Mouse (Mus musculus): ENCODE data around the gene 4933428G20Rik. TPM values are rescaled to one million over a fixed set of nuclear protein-coding genes. Genes with fewer than 3 reads are reported as not detected.
A peak's percentile ranks its signal among the peaks of the same experiment; 100 is the strongest.

4933428G20Rik gene
- total RNA-seq, 2 experiments from 2014 or later = not detected

DNA sequence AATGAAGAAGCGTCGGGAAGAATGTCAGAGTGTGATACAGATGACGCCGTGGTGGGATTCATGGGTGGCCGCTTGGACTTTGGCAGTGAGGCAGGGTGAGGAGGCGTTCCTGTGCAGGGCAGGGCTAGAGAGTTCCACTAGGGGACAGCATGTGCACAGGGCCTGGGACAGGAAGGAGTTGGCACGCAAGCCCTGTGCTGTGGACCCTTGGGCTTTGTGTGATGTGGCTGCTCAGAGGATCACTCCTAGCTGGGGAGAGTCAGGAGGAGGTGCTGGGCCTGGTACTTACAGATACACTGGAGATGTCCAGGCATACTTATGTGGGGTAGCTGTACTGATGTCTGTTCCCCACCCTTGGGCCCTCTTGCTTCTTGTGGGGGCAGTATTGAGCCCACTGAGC, 30.3 kb downstream of the 4933428G20Rik start:
- no peak for ATAC-seq (replicated peaks; ENCODE audit: poor library complexity, severe bottlenecking)

DNA sequence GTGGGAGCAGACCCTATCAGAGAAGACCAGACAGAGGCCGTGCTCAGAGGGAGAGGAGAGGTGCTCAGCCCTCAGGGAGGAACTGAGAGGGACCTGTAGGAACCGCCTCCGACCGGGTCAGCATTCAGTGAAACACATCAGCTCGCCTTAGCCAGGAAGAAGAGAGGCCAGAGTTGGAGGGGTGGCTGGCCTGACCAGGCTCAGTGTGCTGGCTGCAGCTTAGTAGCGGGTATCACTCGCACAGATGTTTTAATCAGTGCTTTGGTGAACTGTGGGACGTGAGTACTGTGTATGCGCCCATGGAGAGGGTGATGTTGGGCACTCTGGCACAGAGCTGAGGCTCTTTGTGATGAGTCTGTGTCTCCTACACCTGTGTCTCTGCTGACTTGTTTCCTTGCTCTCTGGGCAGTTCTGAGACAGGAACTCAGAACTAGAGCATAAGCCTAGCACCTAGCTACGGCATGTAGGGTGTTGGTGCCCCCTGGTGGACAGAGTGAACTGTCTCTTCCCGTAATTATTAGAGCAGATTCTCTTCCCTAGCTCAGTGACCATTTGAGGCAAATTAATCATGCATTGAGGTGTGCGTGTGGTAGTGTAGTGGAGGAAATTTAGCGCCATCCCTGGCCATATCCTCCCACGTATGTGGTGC, 31.4 kb downstream of the 4933428G20Rik start:
- peak; percentile 83 for ATAC-seq (replicated peaks; ENCODE audit: poor library complexity, severe bottlenecking)

GRCm38 (mm10) chr11:97466444-97467160, 33.5 kb downstream of the 4933428G20Rik start:
- no peak for ATAC-seq (replicated peaks; ENCODE audit: poor library complexity, severe bottlenecking)

DNA sequence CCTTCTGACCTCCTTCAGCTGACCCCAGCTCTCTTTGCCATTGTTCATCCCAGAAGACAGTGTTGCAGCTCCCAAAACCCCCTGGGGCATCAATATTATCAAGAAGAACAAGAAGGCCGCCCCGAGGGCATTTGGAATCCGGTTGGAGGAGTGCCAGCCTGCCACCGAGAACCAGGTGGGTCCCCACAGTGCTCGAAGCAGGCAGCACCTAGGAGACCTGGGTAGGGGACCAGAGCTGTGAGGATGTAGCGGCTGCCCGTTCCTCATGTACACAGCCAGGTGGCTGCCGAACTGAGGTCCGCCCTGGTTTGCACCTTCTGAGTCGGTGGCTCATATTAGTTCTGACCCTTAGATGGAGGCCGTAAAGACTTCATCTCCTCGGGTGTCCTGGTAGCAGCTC, 34.2 kb downstream of the 4933428G20Rik start:
- ATAC-seq (replicated peaks; ENCODE audit: poor library complexity, severe bottlenecking) = no peak

DNA sequence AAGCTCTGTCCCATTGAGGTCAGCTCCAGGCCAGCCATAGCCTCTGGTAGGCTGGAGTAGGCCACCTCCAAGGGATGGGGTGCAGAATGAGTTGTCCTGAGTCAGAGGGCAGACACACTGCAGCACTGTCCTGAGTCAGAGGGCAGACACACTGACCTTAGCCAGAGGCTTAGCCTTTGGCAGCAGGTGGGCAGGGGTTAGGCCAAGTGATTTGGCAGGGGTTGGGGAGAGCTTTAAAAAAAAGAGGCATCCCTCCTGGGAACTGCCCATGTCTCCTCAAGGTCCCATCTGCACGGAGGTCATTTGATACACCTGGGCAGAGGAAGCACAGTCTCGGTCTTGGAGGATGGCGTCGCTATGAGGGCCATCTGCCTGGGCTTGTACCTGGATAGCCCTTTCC, 36.1 kb downstream of the 4933428G20Rik start:
- ATAC-seq (replicated peaks; ENCODE audit: poor library complexity, severe bottlenecking) = no peak

DNA sequence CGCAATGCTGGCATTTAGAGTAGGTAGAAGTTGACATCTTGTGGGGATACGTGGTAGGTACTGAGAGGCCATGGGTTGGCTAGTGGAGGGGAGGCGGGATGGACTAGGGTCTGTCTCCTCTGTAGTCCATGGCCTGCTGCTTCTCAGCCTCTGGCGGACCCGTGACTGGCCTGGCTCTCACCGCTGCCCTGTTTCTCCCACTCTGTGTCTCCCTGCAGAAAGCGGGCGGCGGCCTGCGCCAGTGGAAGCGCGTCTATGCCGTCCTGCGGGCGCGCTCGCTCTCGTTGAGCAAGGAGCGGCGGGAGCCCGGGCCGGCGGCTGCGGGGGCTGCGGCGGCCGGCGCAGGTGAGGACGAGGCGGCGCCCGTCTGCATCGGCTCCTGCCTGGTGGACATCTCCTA, 37.0 kb downstream of the 4933428G20Rik start:
- ATAC-seq (replicated peaks; ENCODE audit: poor library complexity, severe bottlenecking) = no peak

DNA sequence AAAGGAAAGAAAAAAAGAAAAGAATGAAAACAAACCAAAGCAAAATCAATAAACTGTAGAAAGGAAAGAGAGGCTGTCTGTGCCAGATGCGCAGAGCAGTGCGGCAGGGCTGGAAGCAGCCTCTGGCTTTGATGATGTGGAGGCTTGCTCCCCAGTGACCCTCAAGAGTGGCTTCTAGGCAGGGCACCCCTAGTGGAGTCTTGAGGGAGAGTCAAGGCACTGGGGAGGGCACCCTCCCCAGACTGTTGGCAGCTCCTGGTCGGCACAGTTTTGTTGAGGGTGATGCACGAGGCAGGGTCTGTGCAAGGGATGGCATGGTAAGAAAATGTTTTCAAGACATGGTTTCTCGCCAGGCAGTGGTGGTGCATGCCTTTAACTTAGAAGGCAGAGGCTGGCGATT, 37.6 kb downstream of the 4933428G20Rik start:
- no peak for ATAC-seq (replicated peaks; ENCODE audit: poor library complexity, severe bottlenecking)

DNA sequence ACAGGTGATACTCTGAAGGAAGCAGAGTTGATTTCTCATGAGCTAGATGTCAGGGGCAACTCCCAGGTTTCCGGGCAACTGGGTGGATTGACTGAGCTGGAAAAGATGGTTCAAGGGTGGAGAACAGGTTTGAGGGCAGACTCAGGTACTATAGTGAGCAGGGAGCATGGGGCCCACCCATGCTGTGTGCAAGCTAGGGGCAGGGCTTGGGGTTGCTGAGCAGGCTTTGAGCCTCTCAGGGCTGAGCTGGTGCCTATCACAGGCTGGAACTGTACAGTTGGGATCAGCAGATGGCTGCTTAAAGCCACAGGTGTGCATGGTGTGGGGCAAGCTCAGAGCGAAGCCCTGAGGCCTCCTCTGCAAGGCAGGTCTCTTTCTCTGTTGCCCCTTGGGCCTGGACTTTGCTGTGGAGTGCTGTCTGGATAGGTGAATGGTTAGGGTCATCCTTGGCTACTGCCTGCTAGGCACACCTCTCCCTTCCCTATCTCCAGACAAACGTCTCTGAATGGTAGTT, 38.8 kb downstream of the 4933428G20Rik start:
- no peak for ATAC-seq (replicated peaks; ENCODE audit: poor library complexity, severe bottlenecking)

- no peak for ATAC-seq (replicated peaks; ENCODE audit: poor library complexity, severe bottlenecking)
Measured at GRCm38 (mm10) chr11:97457120-97457519, 43.0 kb downstream of the 4933428G20Rik start.

- ATAC-seq (replicated peaks; ENCODE audit: poor library complexity, severe bottlenecking) = no peak
Measured at GRCm38 (mm10) chr11:97451625-97452024, 48.5 kb downstream of the 4933428G20Rik start.

DNA sequence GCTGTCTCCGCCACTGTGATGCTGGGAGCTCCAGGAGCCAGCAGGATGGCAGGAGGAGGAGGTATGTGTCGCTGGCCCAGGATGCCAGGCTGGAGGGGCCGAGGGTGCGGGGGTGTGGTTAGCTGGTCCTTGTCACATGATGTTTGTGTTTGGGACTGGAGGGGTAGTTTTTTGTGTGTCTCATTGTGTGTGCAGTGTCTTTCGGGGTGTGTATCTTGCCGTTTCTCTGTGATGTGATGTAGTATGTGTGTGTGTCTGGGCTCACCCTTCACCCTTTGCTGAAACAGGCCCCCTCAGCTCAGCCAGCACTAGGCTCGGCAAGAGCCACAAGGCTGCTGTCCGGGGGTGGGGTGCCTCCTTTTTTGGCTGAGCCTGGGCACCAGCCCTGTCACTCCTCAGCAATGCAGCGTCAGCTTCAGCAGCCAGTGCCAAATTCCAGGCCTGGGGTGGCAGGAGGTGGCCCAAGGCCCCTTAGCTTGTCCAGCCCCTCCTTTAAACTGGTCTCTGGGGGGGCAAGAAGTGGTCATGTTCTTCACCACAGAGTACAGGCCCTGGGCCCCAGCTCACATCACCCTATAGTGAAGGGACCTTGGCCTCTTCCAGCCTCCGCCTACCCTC, 49.7 kb downstream of the 4933428G20Rik start:
- ATAC-seq (replicated peaks; ENCODE audit: poor library complexity, severe bottlenecking) = no peak

DNA sequence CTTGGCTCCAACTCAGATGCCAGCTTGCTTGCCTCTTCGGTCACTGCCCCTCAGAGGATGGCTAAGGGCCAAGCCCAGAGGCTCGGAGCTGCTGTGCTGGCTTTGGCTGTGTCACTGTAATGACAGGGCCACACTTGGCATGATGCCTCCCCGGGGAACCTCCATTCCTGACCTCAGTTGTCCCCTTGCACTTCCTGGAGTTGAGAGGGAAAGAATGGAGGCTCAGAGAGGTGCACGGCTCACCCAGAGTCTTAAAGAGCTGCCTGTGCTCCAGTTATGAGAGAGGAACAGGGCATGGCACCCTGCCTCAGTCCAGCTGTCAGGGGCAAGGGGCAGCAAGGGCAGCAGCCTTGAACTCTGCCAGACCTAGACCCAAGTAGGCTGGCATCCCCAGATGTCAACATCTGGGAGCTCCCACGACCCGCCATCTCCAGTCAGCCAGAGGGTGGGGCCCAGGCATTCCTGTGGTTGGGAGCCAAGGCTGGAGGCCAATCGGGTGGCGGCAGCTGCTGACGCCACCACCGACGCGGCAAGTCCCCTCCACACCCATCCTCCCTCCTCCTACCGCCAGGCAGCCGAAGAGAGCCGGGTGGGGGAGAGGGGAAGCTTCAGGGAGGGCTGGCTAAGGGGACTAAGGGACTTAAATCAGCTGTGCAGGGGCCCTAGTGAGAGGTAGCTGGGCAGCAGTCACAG, 50.4 kb downstream of the 4933428G20Rik start:
- peak; percentile 57 for ATAC-seq (replicated peaks; ENCODE audit: poor library complexity, severe bottlenecking)

- ATAC-seq (replicated peaks; ENCODE audit: poor library complexity, severe bottlenecking) = peak; percentile 87
Measured at GRCm38 (mm10) chr11:97448611-97449394, 51.3 kb downstream of the 4933428G20Rik start.

- ATAC-seq (replicated peaks; ENCODE audit: poor library complexity, severe bottlenecking) = no peak
Measured at GRCm38 (mm10) chr11:97447979-97448378, 52.2 kb downstream of the 4933428G20Rik start.

- no peak for ATAC-seq (replicated peaks; ENCODE audit: poor library complexity, severe bottlenecking)
Measured at GRCm38 (mm10) chr11:97445999-97446511, 54.1 kb downstream of the 4933428G20Rik start.

DNA sequence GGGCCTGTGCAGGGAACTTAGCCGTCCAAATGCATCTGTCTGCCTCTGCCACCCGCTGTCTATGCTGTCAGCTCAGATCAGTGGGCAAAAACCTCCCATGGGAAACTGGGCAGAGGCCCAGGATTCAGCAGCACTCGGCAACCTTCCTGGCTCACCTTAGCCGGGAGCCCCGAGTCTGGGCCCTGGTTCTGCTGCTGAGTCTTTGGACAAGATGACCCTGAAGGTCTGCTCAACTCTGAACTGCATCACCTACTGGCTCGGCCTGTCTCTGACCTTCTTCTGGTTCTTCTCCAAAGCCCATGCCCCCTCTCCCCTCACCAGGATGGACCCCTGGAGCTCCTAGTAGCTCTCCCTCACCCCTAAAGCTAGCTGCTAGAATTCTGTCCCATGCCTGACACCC, 54.5 kb downstream of the 4933428G20Rik start:
- ATAC-seq (replicated peaks; ENCODE audit: poor library complexity, severe bottlenecking) = no peak

- ATAC-seq (replicated peaks; ENCODE audit: poor library complexity, severe bottlenecking) = no peak
Measured at GRCm38 (mm10) chr11:97442891-97443675, 57.1 kb downstream of the 4933428G20Rik start.

GRCm38 (mm10) chr11:97441658-97442125, 58.4 kb downstream of the 4933428G20Rik start:
- ATAC-seq (replicated peaks; ENCODE audit: poor library complexity, severe bottlenecking) = no peak

All from granulocyte monocyte progenitor cell, adult 5-6 weeks (primary cell).